Mouse (Mus musculus) kidney, postnatal 4 days (tissue): Measurements from ENCODE around the gene B430306N03Rik.
"Not testable (repeated sequence)": the region's sequence is repeated elsewhere in the genome, so short reads cannot be mapped to it uniquely, and the experiment has no call there.

Experiments used
- DNase-seq, 2 experiments: peaks; one replicate each; pipeline ENCODE4 v3.0.0; 2021; ENCODE audit warnings: mixed read lengths in 2 of 2

Gene B430306N03Rik

GRCm38 (mm10) chr17:48315905-48316579, at the start of gene B430306N03Rik:
Gene B430306N03Rik (plus strand): TSS chr17:48316141.
- not testable (repeated sequence) for DNase-seq

- DNase-seq: no peak
Measured at GRCm38 (mm10) chr17:48266610-48267304, 49.2 kb upstream of the B430306N03Rik start.

DNA sequence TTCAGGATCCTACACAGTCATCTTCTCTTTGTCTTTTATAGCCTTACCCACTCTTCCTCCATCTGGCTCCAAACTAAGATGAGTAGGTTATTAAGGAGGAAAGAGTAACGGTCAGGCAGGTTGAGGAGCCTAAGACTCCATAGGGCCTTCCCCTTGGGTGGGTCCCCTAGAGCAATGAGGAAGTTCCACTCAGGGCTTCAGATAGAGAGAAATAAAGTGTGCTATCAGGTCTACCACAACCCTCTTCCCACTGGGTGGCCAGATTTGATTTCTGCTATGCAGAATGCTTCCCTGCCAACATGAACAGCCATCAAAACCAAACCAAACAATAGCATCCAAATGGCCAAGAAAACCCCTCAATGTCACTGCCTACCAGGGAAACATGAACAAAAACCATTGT, 48.4 kb upstream of the B430306N03Rik start:
- DNase-seq: no peak

GRCm38 (mm10) chr17:48268276-48268675, 47.7 kb upstream of the B430306N03Rik start:
- DNase-seq: no peak

DNA sequence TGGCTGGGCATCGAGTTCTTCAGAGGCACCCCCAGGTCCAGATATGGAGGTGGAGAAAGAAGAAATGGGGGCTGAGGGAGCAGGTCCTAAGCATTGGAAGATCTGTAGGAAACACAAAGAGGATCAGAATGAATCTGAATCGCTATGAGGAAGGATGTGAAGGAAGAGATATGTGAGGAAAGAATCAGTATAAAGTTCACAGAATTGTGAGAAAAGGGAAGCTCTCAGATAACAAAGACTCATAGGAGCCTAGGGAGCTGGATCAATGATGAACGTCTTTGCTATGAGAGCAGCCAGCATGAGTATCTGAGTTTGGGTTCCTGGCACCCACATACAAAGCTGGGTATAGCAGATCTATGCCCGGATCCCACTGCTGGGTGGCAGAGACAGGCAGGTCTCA, 46.1 kb upstream of the B430306N03Rik start:
- DNase-seq: no peak

GRCm38 (mm10) chr17:48272158-48272557, 43.8 kb upstream of the B430306N03Rik start:
- DNase-seq: no peak

DNA sequence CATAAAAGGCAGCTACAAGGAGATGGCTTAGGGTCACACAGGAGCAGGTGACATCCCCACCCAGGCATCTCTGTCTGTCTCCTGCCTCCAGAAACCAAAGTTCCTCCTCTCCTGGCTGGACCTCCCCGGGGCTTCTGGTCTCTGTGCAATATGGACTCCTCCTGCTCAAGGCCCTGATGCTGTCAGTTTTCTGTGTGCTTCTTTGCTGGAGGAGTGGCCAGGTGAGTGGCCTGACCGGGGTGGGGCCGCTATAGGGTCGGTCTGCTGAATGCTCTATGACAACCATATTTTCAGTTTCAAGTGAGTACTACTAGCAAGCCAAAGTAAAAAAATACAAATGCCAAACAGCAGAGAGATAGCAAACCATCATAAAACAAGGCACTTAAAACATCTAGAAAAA, 43.3 kb upstream of the B430306N03Rik start:
- DNase-seq: no peak

DNA sequence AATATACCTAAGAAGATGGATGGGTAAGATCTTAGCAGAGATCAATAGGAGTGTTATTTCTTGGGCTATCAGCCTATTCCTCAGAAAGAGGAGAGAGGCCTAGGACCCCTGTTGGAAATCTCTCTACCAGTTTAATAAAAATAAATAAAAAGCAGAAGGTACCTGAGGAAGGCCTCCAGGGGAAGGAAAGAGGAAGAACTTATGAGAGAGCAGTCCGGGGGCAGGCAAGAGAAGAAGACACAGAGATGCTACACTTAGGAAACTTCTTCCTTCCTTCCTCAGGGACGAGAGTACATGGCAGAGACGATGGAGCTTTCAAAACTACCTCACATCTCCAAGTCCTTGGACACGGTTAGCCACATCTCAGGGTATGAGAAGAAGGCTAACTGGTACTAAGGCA, 41.8 kb upstream of the B430306N03Rik start:
- DNase-seq: no peak

GRCm38 (mm10) chr17:48274885-48275284, 41.1 kb upstream of the B430306N03Rik start:
- DNase-seq: peak; percentile 83 to 87

DNA sequence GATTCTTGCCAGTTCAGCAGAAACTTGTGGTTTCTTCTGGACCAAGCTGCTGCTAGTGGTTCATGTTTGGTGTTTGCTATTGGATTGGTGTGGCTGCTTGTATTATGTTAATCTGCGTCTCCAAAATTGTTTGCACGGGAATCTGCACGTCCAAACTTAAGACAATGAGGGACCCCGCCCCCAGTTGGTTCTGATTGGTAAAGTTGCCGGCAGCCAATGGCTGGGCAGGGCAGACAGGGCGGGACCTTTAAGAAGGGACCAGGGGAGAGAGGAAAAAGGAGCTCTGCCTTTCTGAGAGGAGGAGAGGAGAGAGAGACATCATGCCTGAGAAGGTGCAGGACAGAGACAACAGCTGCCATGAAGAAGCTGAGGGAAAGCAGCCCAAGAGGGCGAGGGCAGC, 40.2 kb upstream of the B430306N03Rik start:
- no peak for DNase-seq

GRCm38 (mm10) chr17:48278381-48278780, 37.6 kb upstream of the B430306N03Rik start:
- no peak for DNase-seq

DNA sequence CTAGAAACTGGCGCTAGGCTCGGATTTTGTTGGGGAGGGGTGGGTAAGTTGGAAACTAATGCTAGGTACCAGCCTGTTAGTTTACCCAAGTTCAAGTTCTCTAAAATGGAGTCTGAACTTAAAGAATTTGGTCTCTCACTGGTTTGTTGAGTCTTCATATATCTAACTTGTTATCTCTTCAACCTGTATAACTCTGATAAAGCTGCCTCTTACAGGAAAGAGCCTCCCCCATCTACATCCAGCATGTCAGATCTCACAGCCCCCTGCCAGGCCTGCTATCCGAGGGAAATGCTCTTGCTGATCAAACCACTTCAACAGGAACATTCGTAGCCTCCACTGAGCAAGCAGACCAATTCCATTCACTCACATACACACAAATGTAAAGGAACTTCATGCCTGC, 36.9 kb upstream of the B430306N03Rik start:
- no peak for DNase-seq

DNA sequence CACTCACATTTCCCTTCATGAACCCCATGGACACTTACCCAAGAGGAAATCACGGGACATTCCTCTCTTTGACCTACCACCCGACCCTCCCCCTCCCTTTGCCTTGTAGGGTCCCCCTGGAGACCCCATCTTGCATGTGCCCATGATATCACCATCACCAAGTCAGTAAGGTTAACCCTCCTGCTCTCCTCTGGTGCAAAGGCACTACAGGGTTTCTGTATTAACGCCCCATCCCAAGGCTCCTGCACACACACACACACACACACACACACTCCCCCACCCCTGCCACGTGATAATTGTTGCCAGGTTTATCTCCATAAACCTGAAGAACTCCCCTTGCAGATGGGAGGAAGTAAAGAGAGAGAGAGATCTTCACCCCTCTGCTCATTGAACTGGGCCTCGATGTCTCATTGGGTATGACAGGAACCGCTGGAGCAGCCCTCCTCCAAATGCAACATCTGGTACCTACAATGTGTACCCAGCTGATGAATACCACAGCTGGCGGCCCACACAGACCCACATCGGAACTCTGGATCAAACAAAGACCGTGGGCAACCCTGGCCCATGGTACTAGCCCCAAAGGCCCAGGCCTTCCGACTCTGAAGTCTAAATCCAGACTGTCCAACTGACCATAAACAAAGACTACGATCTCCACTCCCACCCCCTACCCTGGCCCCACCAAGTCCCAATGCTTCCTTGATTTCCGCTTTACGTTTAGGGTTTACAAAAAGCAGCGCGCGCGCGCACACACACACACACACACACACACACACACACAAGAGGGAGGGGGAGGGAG, 34.8 kb upstream of the B430306N03Rik start:
- DNase-seq: peak; percentile 9 to 26

DNA sequence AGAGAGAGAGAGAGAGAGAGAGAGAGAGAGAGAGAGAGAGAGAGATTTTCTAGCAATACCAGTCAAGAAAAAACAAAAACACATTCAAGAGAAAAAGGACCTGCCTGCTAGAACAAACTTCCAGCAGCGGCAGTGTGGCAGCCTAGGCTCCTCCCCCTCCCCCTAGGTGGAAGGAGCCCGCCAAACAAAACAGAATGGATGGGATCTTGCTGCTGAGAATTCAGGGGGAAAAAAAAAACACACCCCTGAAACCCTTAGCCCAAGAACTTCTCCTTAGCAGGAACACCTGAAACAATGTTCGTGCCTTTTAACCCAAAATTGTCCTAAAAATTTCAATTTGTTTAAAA, 34.2 kb upstream of the B430306N03Rik start:
- DNase-seq: peak; percentile 39 to 54

- no peak for DNase-seq
Measured at GRCm38 (mm10) chr17:48286765-48287164, 29.2 kb upstream of the B430306N03Rik start.

- peak; percentile 39 to 41 for DNase-seq
Measured at GRCm38 (mm10) chr17:48287276-48287675, 28.7 kb upstream of the B430306N03Rik start.

- DNase-seq: no peak
Measured at GRCm38 (mm10) chr17:48293500-48294194, 22.3 kb upstream of the B430306N03Rik start.

- DNase-seq: no peak
Measured at GRCm38 (mm10) chr17:48299203-48299602, 16.7 kb upstream of the B430306N03Rik start, which contains the start of gene Treml2. Gene Treml2 (plus strand): TSS chr17:48299498.

DNA sequence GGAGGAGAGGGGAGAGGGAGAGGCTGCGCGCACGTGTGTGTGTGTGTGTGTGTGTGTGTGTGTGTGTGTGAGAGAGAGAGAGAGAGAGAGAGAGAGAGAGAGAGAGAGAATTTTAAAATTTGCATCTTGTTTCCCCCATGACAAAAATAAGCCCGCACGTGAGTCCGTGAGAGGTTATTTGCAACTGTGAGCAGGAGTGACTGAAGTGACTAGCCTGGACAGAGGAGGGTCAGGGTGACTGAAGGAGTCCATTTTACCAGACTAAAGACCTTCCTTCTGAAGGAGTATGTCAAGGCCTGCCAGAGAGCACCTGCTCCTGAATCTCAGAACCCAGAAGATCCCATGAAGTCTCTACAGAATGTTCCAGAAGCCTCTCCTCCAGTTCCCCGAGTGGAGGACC, 16.2 kb upstream of the B430306N03Rik start:
- DNase-seq: no peak

- DNase-seq: no peak
Measured at GRCm38 (mm10) chr17:48300199-48300598, 15.7 kb upstream of the B430306N03Rik start.

DNA sequence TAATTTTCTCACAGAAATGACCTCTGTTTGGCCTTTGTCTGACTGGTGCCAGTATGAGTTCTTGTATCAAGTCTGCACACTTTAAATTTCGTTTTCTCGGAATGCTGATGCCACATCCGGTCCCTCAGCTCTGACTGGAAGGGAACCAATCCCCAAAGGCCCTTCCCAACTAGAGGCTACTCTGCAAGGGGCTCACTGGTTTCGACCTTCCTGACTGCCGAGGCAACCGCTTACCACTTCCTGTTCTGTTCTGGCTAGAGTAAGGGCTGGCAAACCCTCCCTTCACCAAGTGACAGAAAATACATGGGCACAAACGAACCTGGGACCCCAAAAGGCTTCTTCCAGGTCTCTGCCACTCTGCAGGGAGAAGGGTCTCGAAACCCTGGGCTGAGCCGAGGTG, 15.1 kb upstream of the B430306N03Rik start:
- no peak for DNase-seq

GRCm38 (mm10) chr17:48301792-48302191, 14.1 kb upstream of the B430306N03Rik start:
- DNase-seq: no peak

DNA sequence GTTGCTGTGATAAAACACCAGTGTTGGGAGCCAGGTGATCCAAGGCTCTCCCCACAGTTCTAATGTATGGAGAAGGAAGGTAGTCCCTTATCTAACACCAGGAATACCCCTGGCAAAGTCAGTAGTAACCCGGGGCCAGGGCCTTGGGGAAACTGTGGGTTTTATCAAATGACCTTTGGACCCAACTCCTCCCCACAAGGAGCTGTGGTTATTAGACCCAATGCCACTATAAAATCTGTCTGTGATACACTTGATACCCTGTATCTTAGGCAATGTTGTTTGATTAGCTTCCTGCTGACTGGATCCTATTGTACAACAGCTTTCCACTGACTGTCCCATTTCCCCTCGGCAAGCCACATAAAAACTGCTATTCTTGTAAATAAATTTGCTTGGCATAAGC, 3.8 kb upstream of the B430306N03Rik start:
- DNase-seq: no peak
